In genomic region chr11:102754416-102754815, GRCm38 (mm10) we compare ENCODE assay signal across 9 mouse cellular contexts. TPM values are rescaled to one million over a fixed set of nuclear protein-coding genes. Genes with fewer than 3 reads are reported as not detected.
DNase-seq lines count a peak whose midpoint lies in the region; ATAC-seq and TF ChIP-seq lines count a peak whose summit lies in the region.
"Had no signal": no experiment of that assay in that cellular context is flagged by ENCODE, and none has a peak within 500 bp of the region (broad histone marks: within the 10 kb centered on the region; RNA-seq: fewer than 3 reads in every experiment).

No protein-coding gene starts in this region.

- H3K9me3 ChIP-seq in heart, embryonic 12.5 days (replicated peaks) = no peaks in the 10 kb centered on the region
- H3K9me3 ChIP-seq in hindbrain, embryonic 11.5 days (ENCODE audit: control insufficient read depth, low read length) = no peaks in the 10 kb centered on the region
- no peaks in the 10 kb centered on the region for H3K9me3 ChIP-seq in midbrain, embryonic 13.5 days

- DNase-seq in heart, adult 9 months (ENCODE audit: low spot score in 2 of 2) = no peak
- DNase-seq in brain, embryonic 14.5 days (ENCODE audit: low read depth) = peak; percentile 60
- DNase-seq in hindbrain, embryonic 11.5 days (ENCODE audit: low spot score) = no peak
- DNase-seq in urinary bladder, postnatal 36 days (ENCODE audit: low spot score in 2 of 2) = no peak
- DNase-seq in B cell, adult 2 months = no peak
- DNase-seq in spleen, adult 18-20 months = no peak

- H3K4me3 ChIP-seq in heart, embryonic 12.5 days = no peak overlapping the region
- H3K4me3 ChIP-seq in hindbrain, embryonic 11.5 days (ENCODE audit: low read depth, low read length) = no peak overlapping the region
- no peak overlapping the region for H3K4me3 ChIP-seq in midbrain, embryonic 13.5 days (replicated peaks)
- H3K4me3 ChIP-seq: erythroblast, embryonic 14.5 days had no signal

- H3K27me3 ChIP-seq in heart, embryonic 12.5 days (replicated peaks) = peaks cover 8% of the 10 kb centered on the region; the same call in 1 of the 2 replicates
- H3K27me3 ChIP-seq in hindbrain, embryonic 11.5 days (ENCODE audit: control insufficient read depth, insufficient read depth, low read length) = no peaks in the 10 kb centered on the region
- H3K27me3 ChIP-seq in midbrain, embryonic 13.5 days = no peaks in the 10 kb centered on the region

- peaks cover 19% of the 10 kb centered on the region for H3K4me1 ChIP-seq in heart, embryonic 12.5 days (replicated peaks)
- H3K4me1 ChIP-seq in hindbrain, embryonic 11.5 days (replicated peaks; ENCODE audit: control insufficient read depth, insufficient read depth, low read length) = peaks cover 8% of the 10 kb centered on the region; the same call in 1 of the 2 replicates
- H3K4me1 ChIP-seq in midbrain, embryonic 13.5 days (replicated peaks) = peaks cover 26% of the 10 kb centered on the region

- no peak overlapping the region for H3K9ac ChIP-seq in heart, embryonic 12.5 days
- H3K9ac ChIP-seq in hindbrain, embryonic 11.5 days (ENCODE audit: low read depth, low read length) = peak overlapping the region; percentile 36
- 0 out of 2 replicates have a peak overlapping the region, but pooled peaks have one; percentile 33 for H3K9ac ChIP-seq in midbrain, embryonic 13.5 days (replicated peaks)

- no peak for TF ChIP-seq CTCF in brain, embryonic 14.5 days (IDR thresholded peaks at IDR 0.05; ENCODE audit: borderline replicate concordance, extremely low read depth, insufficient read depth, insufficient read length)

- H3K36me3 ChIP-seq in heart, embryonic 12.5 days = no peaks in the 10 kb centered on the region
- no peaks in the 10 kb centered on the region for H3K36me3 ChIP-seq in hindbrain, embryonic 11.5 days (ENCODE audit: control insufficient read depth, insufficient read depth, low read length)
- no peaks in the 10 kb centered on the region for H3K36me3 ChIP-seq in midbrain, embryonic 13.5 days

- no peak for TF ChIP-seq POLR2A in brain, embryonic 14.5 days (IDR thresholded peaks at IDR 0.05; ENCODE audit: borderline replicate concordance, extremely low read depth, insufficient read depth, insufficient read length, poor library complexity, severe bottlenecking)

- ATAC-seq in heart, embryonic 12.5 days (ENCODE audit: insufficient number of reproducible peaks, low FRiP score) = no peak
- 0 out of 2 replicates have a peak, but pooled peaks have one; percentile 7 for ATAC-seq in hindbrain, embryonic 11.5 days (ENCODE audit: low FRiP score)
- no peak for ATAC-seq in midbrain, embryonic 13.5 days

- H3K4me2 ChIP-seq in heart, embryonic 12.5 days = peak overlapping the region; percentile 48
- H3K4me2 ChIP-seq in hindbrain, embryonic 11.5 days (replicated peaks; ENCODE audit: low read depth, low read length) = peak overlapping the region; percentile 24; the same call in 1 of the 2 replicates
- peak overlapping the region; percentile 22 for H3K4me2 ChIP-seq in midbrain, embryonic 13.5 days (replicated peaks)

- 43% methylated on average over 4 of the region's 4 CpGs for WGBS in heart, embryonic 12.5 days
- 49% methylated on average over 4 of the region's 4 CpGs for WGBS in hindbrain, embryonic 11.5 days
- WGBS in midbrain, embryonic 13.5 days = 33% methylated on average over 4 of the region's 4 CpGs

- H3K27ac ChIP-seq in heart, embryonic 12.5 days (ENCODE audit: poor library complexity, severe bottlenecking) = no peak overlapping the region
- peak overlapping the region; percentile 54 for H3K27ac ChIP-seq in hindbrain, embryonic 11.5 days (ENCODE audit: low read depth, low read length)
- 0 out of 2 replicates have a peak overlapping the region, but pooled peaks have one; percentile 12 for H3K27ac ChIP-seq in midbrain, embryonic 13.5 days

RNA-seq across cellular contexts. Expression of gene Adam11, which starts 6.8 kb away (rescaled TPM):
- polyA plus RNA-seq in heart, embryonic 12.5 days (2016; fragmentation: Nextera tagmentation; extraction: Ambion mirVana) = 9.1 and 10.0 TPM in 2 replicates
- polyA plus RNA-seq in brain, embryonic 14.5 days (2012; rRNA removed) = 48.4 and 64.1 TPM in 2 replicates
- 16.6 and 19.2 TPM in 2 replicates for polyA plus RNA-seq in hindbrain, embryonic 11.5 days (2014; fragmentation: Nextera tagmentation; extraction: Ambion mirVana)
- 31.8 and 32.8 TPM in 2 replicates for polyA plus RNA-seq in midbrain, embryonic 13.5 days (2015; fragmentation: Nextera tagmentation; extraction: Ambion mirVana)

RNA-seq across cellular contexts. Expression of gene Ccdc43, which starts 56.8 kb away (rescaled TPM):
- polyA plus RNA-seq in heart, embryonic 12.5 days (2016; fragmentation: Nextera tagmentation; extraction: Ambion mirVana) = 46.4 and 46.5 TPM in 2 replicates
- 18.5 and 23.9 TPM in 2 replicates for polyA plus RNA-seq in brain, embryonic 14.5 days (2012; rRNA removed)
- polyA plus RNA-seq in hindbrain, embryonic 11.5 days (2014; fragmentation: Nextera tagmentation; extraction: Ambion mirVana) = 51.3 and 53.0 TPM in 2 replicates
- 41.6 and 49.1 TPM in 2 replicates for polyA plus RNA-seq in midbrain, embryonic 13.5 days (2015; fragmentation: Nextera tagmentation; extraction: Ambion mirVana)
